Mouse (Mus musculus) fibroblast of lung, adult 2 months (primary cell): ENCODE data around the gene Vopp1.
"Not testable (repeated sequence)": the region's sequence is repeated elsewhere in the genome, so short reads cannot be mapped to it uniquely, and the experiment has no call there.

Experiments used
- DNase-seq: peaks from one replicate; pipeline ENCODE4 v3.0.0-alpha.2; 2011; ENCODE audit warnings: low read depth

Gene Vopp1

GRCm38 (mm10) chr6:57824422-57825258, at the start of gene Vopp1:
Gene Vopp1 (minus strand): TSS chr6:57825159.
- DNase-seq: no peak

- DNase-seq: peak; percentile 6
Observed at GRCm38 (mm10) chr6:57859043-57860042, 34.4 kb upstream of the Vopp1 start.

- DNase-seq: not testable (repeated sequence)
Observed at GRCm38 (mm10) chr6:57851177-57851576, 26.2 kb upstream of the Vopp1 start.

- no peak for DNase-seq
Observed at GRCm38 (mm10) chr6:57850286-57850685, 25.3 kb upstream of the Vopp1 start, which contains the start of gene Vmn1r21. Gene Vmn1r21 (minus strand): TSS chr6:57850343.

- DNase-seq: no peak
Observed at GRCm38 (mm10) chr6:57839693-57840408, 14.9 kb upstream of the Vopp1 start.

GRCm38 (mm10) chr6:57825259-57825715, 328 bp upstream of the Vopp1 start:
- DNase-seq: no peak

GRCm38 (mm10) chr6:57823461-57823860, 1.5 kb downstream of the Vopp1 start:
- no peak for DNase-seq

GRCm38 (mm10) chr6:57822648-57823410, 2.1 kb downstream of the Vopp1 start:
- no peak for DNase-seq

- DNase-seq: no peak
Observed at GRCm38 (mm10) chr6:57814436-57814940, 10.5 kb downstream of the Vopp1 start.

- no peak for DNase-seq
Observed at GRCm38 (mm10) chr6:57811748-57812730, 12.9 kb downstream of the Vopp1 start.

GRCm38 (mm10) chr6:57805218-57806069, 19.5 kb downstream of the Vopp1 start:
- no peak for DNase-seq

- DNase-seq: no peak
Observed at GRCm38 (mm10) chr6:57803130-57803529, 21.8 kb downstream of the Vopp1 start.

GRCm38 (mm10) chr6:57798986-57799385, 26.0 kb downstream of the Vopp1 start:
- DNase-seq: no peak

- DNase-seq: no peak
Observed at GRCm38 (mm10) chr6:57796853-57797423, 28.0 kb downstream of the Vopp1 start.

GRCm38 (mm10) chr6:57795835-57796234, 29.1 kb downstream of the Vopp1 start:
- no peak for DNase-seq

- DNase-seq: not testable (repeated sequence)
Observed at GRCm38 (mm10) chr6:57792821-57793220, 32.1 kb downstream of the Vopp1 start.

GRCm38 (mm10) chr6:57790542-57790941, 34.4 kb downstream of the Vopp1 start:
- DNase-seq: no peak

GRCm38 (mm10) chr6:57787376-57787775, 37.6 kb downstream of the Vopp1 start:
- no peak for DNase-seq
